In genomic region chr19:36821301-36821700, GRCm38 (mm10) we compare ENCODE assay signal across 3 mouse cellular contexts. TPM values are rescaled to one million over a fixed set of nuclear protein-coding genes. Genes with fewer than 3 reads are reported as not detected.
DNase-seq lines count a peak whose midpoint lies in the region; TF ChIP-seq lines count a peak whose summit lies in the region.
"Not testable (repeated sequence)": the region's sequence is repeated elsewhere in the genome, so short reads cannot be mapped to it uniquely, and the experiment has no call there.

No protein-coding gene starts in this region.

- not testable (repeated sequence) for TF ChIP-seq CTCF in kidney, adult 2 months (conservative IDR thresholded peaks at IDR 0.05; ENCODE audit: insufficient read depth, insufficient read length, low read depth, low read length)

- H3K27me3 ChIP-seq in kidney, adult 2 months (replicated peaks; ENCODE audit: control insufficient read depth, insufficient read depth, low read length), result not testable (repeated sequence)

- not testable (repeated sequence) for H3K4me1 ChIP-seq in kidney, adult 2 months (ENCODE audit: control insufficient read depth, insufficient read depth, low read length)

- not testable (repeated sequence) for TF ChIP-seq POLR2A in kidney, adult 2 months (IDR thresholded peaks at IDR 0.05; ENCODE audit: low read depth, low read length)

- H3K36me3 ChIP-seq in kidney, adult 2 months (ENCODE audit: control insufficient read depth, insufficient read depth, low read length), result not testable (repeated sequence)

- WGBS in kidney, adult 2 months, result 47% methylated on average over 6 of the region's 6 CpGs

- not testable (repeated sequence) for H3K4me3 ChIP-seq in kidney, adult 2 months (ENCODE audit: insufficient read depth, low read depth, low read length)

- peak; percentile 15 for DNase-seq in heart, adult 11 months
- DNase-seq in kidney, adult 2 months, result peak; percentile 62
- DNase-seq in kidney, adult 9 months, result peak; percentile 67

- H3K27ac ChIP-seq in kidney, adult 2 months (ENCODE audit: insufficient read depth, low read depth, low read length), result not testable (repeated sequence)

RNA-seq across cellular contexts. Expression of gene Tnks2, which starts 12.7 kb away (rescaled TPM):
- 19.2 and 24.8 TPM in 2 replicates for polyA plus RNA-seq in kidney, adult 2 months (2012; rRNA removed)

Comparison
In these comparisons a context has a peak if more than half of its experiments do, and no peak if none do; other contexts are left out.
1. DNase-seq: peak in every context shown above with its lines; median percentile 67 in kidney, adult 9 months; 62 in kidney, adult 2 months; 15 in heart, adult 11 months.